Mouse (Mus musculus) stomach, embryonic 16.5 days (tissue): ENCODE measurements around the gene Socs7. TPM values are rescaled to one million over a fixed set of nuclear protein-coding genes. Genes with fewer than 3 reads are reported as not detected.

Source experiments
- ATAC-seq: fragments of 200-750 bp; cut with Nextera tagmentation; 2 replicates; pipeline ENCODE4 v1.8.0; 2017; ENCODE audit warnings: moderate number of reproducible peaks, moderate TSS enrichment; ENCODE audit not compliant: insufficient read depth, low FRiP score
- H3K27ac ChIP-seq: fragments of 300-500 bp; sonication (generic); 2 replicates; pipeline ENCODE4 v1.5.1; 2014; ENCODE audit warnings: low read length
- H3K27me3 ChIP-seq: fragments of 300-500 bp; sonication (generic); 2 replicates; pipeline ENCODE4 v1.6.1; 2014; ENCODE audit warnings: low read length, control low read depth, mixed read lengths; ENCODE audit not compliant: control insufficient read depth, insufficient read depth
- H3K36me3 ChIP-seq: fragments of 300-500 bp; sonication (generic); 2 replicates; pipeline ENCODE4 v1.6.1; 2014; ENCODE audit warnings: low read length; ENCODE audit not compliant: control insufficient read depth, insufficient read depth
- H3K4me1 ChIP-seq: fragments of 300-500 bp; sonication (generic); 2 replicates; pipeline ENCODE4 v1.6.1; 2014; ENCODE audit warnings: low read length, control low read depth, mixed read lengths; ENCODE audit not compliant: control insufficient read depth, insufficient read depth
- H3K4me2 ChIP-seq: fragments of 300-500 bp; sonication (generic); 2 replicates; pipeline ENCODE4 v1.6.1; 2014; ENCODE audit warnings: low read depth, low read length, mixed read lengths
- H3K4me3 ChIP-seq: fragments of 300-500 bp; sonication (generic); replicated peaks from 2 replicates; pipeline ENCODE4 v1.5.1; 2014; ENCODE audit warnings: mild to moderate bottlenecking, low read length
- H3K9ac ChIP-seq: fragments of 300-500 bp; sonication (generic); 2 replicates; pipeline ENCODE4 v1.6.1; 2014; ENCODE audit warnings: low read length
- H3K9me3 ChIP-seq: fragments of 300-500 bp; sonication (generic); replicated peaks from 2 replicates; pipeline ENCODE4 v1.6.1; 2016; ENCODE audit warnings: low read length, control low read depth; ENCODE audit not compliant: control insufficient read depth
- WGBS: fragments of 180-500 bp; shearing (Covaris S2); extraction: QIAGEN DNeasy Blood & Tissue Kit; methylation state at CpG from one replicate; pipeline ENCODE4 v1.1.7; 2014; 5-methylcytosine and 5-hydroxymethylcytosine counted together
- polyA plus RNA-seq: library from polyadenylated mRNA; unstranded; fragments of >200 nt; fragmentation: Nextera tagmentation; extraction: Ambion mirVana; gene quantifications from 2 replicates; pipeline ENCODE4 v1.2.1, GENCODE M21; 2015

The Socs7 gene
- polyA plus RNA-seq, 1 experiment from 2014 or later, result 3.4 TPM

- no peak for ATAC-seq
- Histone ChIP-seq H3K4me3 (no peak overlapping the region), H3K27me3 (no peaks in the 10 kb centered on the region), H3K27ac (no peak overlapping the region), H3K36me3 (peaks cover 11% of the 10 kb centered on the region), H3K4me2 (no peak overlapping the region), H3K9me3 (no peaks in the 10 kb centered on the region), H3K9ac (no peak overlapping the region), H3K4me1 (no peaks in the 10 kb centered on the region)
- WGBS, result 68% methylated on average over 10 of the region's 11 CpGs
Measured at GRCm38 (mm10) chr11:97394146-97394545, 31.8 kb downstream of the Socs7 start.

GRCm38 (mm10) chr11:97398506-97398905 lies 36.2 kb downstream of the Socs7 start:
- H3K4me3 ChIP-seq, result no peak overlapping the region
- no peaks in the 10 kb centered on the region for H3K9me3 ChIP-seq
- ATAC-seq, result no peak
- H3K4me2 ChIP-seq, result no peak overlapping the region
- H3K36me3 ChIP-seq, result no peaks in the 10 kb centered on the region; the same call in 1 of the 2 replicates
- no peak overlapping the region for H3K9ac ChIP-seq
- no peaks in the 10 kb centered on the region for H3K27me3 ChIP-seq
- no peak overlapping the region for H3K27ac ChIP-seq
- 75% methylated on average over 2 of the region's 2 CpGs for WGBS
- H3K4me1 ChIP-seq, result no peaks in the 10 kb centered on the region

GRCm38 (mm10) chr11:97399958-97400710 lies 37.8 kb downstream of the Socs7 start:
- H3K27me3 ChIP-seq, result no peaks in the 10 kb centered on the region
- no peaks in the 10 kb centered on the region for H3K36me3 ChIP-seq
- peak; percentile 69 for ATAC-seq
- no peaks in the 10 kb centered on the region for H3K9me3 ChIP-seq
- no peak overlapping the region for H3K27ac ChIP-seq
- no peak overlapping the region for H3K9ac ChIP-seq
- H3K4me3 ChIP-seq, result peak overlapping the region; percentile 37
- peaks cover 6% of the 10 kb centered on the region for H3K4me1 ChIP-seq
- H3K4me2 ChIP-seq, result peak overlapping the region; percentile 71
- 3% methylated on average over 23 of the region's 23 CpGs for WGBS

- Histone ChIP-seq H3K27me3 (no peaks in the 10 kb centered on the region), H3K36me3 (no peaks in the 10 kb centered on the region), H3K9ac (no peak overlapping the region), H3K4me3 (no peak overlapping the region), H3K4me1 (peaks cover 13% of the 10 kb centered on the region), H3K9me3 (no peaks in the 10 kb centered on the region), H3K27ac (no peak overlapping the region), H3K4me2 (no peak overlapping the region)
- WGBS, result 21% methylated on average over 6 of the region's 6 CpGs
- no peak for ATAC-seq
Measured at GRCm38 (mm10) chr11:97401082-97401481, 38.7 kb downstream of the Socs7 start.

GRCm38 (mm10) chr11:97401686-97402435 lies 39.5 kb downstream of the Socs7 start:
- peaks cover 18% of the 10 kb centered on the region for H3K4me1 ChIP-seq
- no peaks in the 10 kb centered on the region for H3K36me3 ChIP-seq
- H3K27me3 ChIP-seq, result no peaks in the 10 kb centered on the region
- ATAC-seq, result no peak
- WGBS, result 77% methylated on average over 3 of the region's 3 CpGs
- H3K27ac ChIP-seq, result no peak overlapping the region
- H3K9ac ChIP-seq, result no peak overlapping the region
- H3K9me3 ChIP-seq, result no peaks in the 10 kb centered on the region
- no peak overlapping the region for H3K4me2 ChIP-seq
- H3K4me3 ChIP-seq, result no peak overlapping the region

GRCm38 (mm10) chr11:97402746-97403145 lies 40.4 kb downstream of the Socs7 start:
- Histone ChIP-seq H3K4me2 (no peak overlapping the region), H3K9ac (no peak overlapping the region), H3K9me3 (no peaks in the 10 kb centered on the region), H3K4me1 (peaks cover 23% of the 10 kb centered on the region), H3K27me3 (no peaks in the 10 kb centered on the region), H3K36me3 (no peaks in the 10 kb centered on the region), H3K4me3 (no peak overlapping the region), H3K27ac (no peak overlapping the region)
- ATAC-seq, result no peak
- WGBS, result 41% methylated on average over 2 of the region's 2 CpGs

- no peak overlapping the region; the same call in 1 of the 2 replicates for H3K9ac ChIP-seq
Measured at GRCm38 (mm10) chr11:97403614-97404183, 41.3 kb downstream of the Socs7 start.

GRCm38 (mm10) chr11:97404184-97404760 lies 41.9 kb downstream of the Socs7 start:
- ATAC-seq, result peak; percentile 49
- Histone ChIP-seq H3K27ac (no peak overlapping the region), H3K36me3 (no peaks in the 10 kb centered on the region), H3K4me3 (peak overlapping the region; percentile 57), H3K4me2 (peak overlapping the region; percentile 97), H3K9me3 (no peaks in the 10 kb centered on the region), H3K4me1 (peaks cover 23% of the 10 kb centered on the region), H3K9ac (peak overlapping the region; percentile 70), H3K27me3 (no peaks in the 10 kb centered on the region)
- under 1% methylated on average over 52 of the region's 61 CpGs for WGBS

More at GRCm38 (mm10) chr11:97403614-97404183, 41.3 kb downstream of the Socs7 start:
- no peaks in the 10 kb centered on the region for H3K27me3 ChIP-seq
- peak overlapping the region; percentile 57 for H3K4me3 ChIP-seq
- peaks cover 23% of the 10 kb centered on the region for H3K4me1 ChIP-seq
- H3K27ac ChIP-seq, result 0 out of 2 replicates have a peak overlapping the region, but pooled peaks have one; percentile 34
- H3K4me2 ChIP-seq, result peak overlapping the region; percentile 97
- ATAC-seq, result no peak
- 38% methylated on average over 8 of the region's 8 CpGs for WGBS
- H3K36me3 ChIP-seq, result no peaks in the 10 kb centered on the region
- H3K9me3 ChIP-seq, result no peaks in the 10 kb centered on the region
